Mouse (Mus musculus): ENCODE measurements around the gene Gja4. TPM values are rescaled to one million over a fixed set of nuclear protein-coding genes. Genes with fewer than 3 reads are reported as not detected.

The Gja4 gene
- total and polyA plus RNA-seq, 3 experiments: not detected

GRCm38 (mm10) chr4:127362520-127362919 is 48.7 kb upstream of the Gja4 start:
- DNase-seq (ENCODE audit: extremely low read depth): peak; percentile 20
- TF ChIP-seq MEF2A (IDR thresholded peaks at IDR 0.05; ENCODE audit: borderline replicate concordance, low read depth, low read length) (0 out of 2 replicates have a peak, but pooled peaks have one; percentile 11), BHLHE40 (IDR thresholded peaks at IDR 0.05; ENCODE audit: low read depth, low read length) (0 out of 2 replicates have a peak, but pooled peaks have one; percentile 16), EP300 (IDR thresholded peaks at IDR 0.05; ENCODE audit: low read length) (peak; percentile 46; the same call in 1 of the 2 replicates), PAX5 (IDR thresholded peaks at IDR 0.05; ENCODE audit: low read length) (no peak)
- peaks cover 8% of the 10 kb centered on the region for H3K9me3 ChIP-seq (replicated peaks; ENCODE audit: low read length)
- H3K4me2 ChIP-seq (ENCODE audit: insufficient read depth, low read depth, poor library complexity, severe bottlenecking): 0 out of 2 replicates have a peak overlapping the region, but pooled peaks have one; percentile 2
- no peaks in the 10 kb centered on the region for H3K27me3 ChIP-seq (replicated peaks)
- H3K79me2 ChIP-seq (replicated peaks; ENCODE audit: control insufficient read depth, extremely low read depth, insufficient read depth, poor library complexity, severe bottlenecking): no peaks in the 10 kb centered on the region
- in situ Hi-C loops (cut with MboI; ENCODE audit: low pct_ligation_motif_present, low pct_unique_long_range_greater_than_20kb, low sequenced_read_pairs): loop anchor here (25.0 kb wide), 1 partner anchor 1175 kb away; no protein-coding TSS in a partner anchor
- peaks cover 0 to 22% of the 10 kb centered on the region in 2 experiments; a peak in 2 of 4 replicates for H3K4me1 ChIP-seq (ENCODE audit: control insufficient read depth in 1 of 2, insufficient read depth in 2 of 2)
- H3K4me3 ChIP-seq (replicated peaks in 1 of 3; ENCODE audit: low read depth in 2 of 3, low read length in 2 of 3, poor library complexity in 1 of 3): no peak overlapping the region
- no peak overlapping the region for H3K27ac ChIP-seq (ENCODE audit: insufficient read depth, low read depth)
- dilution Hi-C loops (cut with MboI; ENCODE audit: extremely low pct_ligation_motif_present, extremely low pct_unique_long_range_greater_than_20kb, low sequenced_read_pairs): no loop called here
- H3K9ac ChIP-seq (ENCODE audit: insufficient read depth, low read depth): no peak overlapping the region
- H3K36me3 ChIP-seq (replicated peaks in 1 of 2; ENCODE audit: control insufficient read depth in 1 of 2, insufficient read depth in 1 of 2, low read length in 1 of 2): no peaks in the 10 kb centered on the region

- no peaks in the 10 kb centered on the region for H3K79me2 ChIP-seq (replicated peaks; ENCODE audit: control insufficient read depth, extremely low read depth, insufficient read depth, poor library complexity, severe bottlenecking)
- dilution Hi-C loops (cut with MboI; ENCODE audit: extremely low pct_ligation_motif_present, extremely low pct_unique_long_range_greater_than_20kb, low sequenced_read_pairs): no loop called here
These were observed 44.2 kb upstream of the Gja4 start, which contains the start of gene Gjb5 for GRCm38 (mm10) chr4:127358018-127358417. Gjb5 (minus strand) TSS chr4:127358181.

GRCm38 (mm10) chr4:127354506-127355485 is 41.0 kb upstream of the Gja4 start:
- Histone ChIP-seq H3K9ac (ENCODE audit: insufficient read depth, low read depth) (no peak overlapping the region), H3K27ac (ENCODE audit: insufficient read depth, low read depth) (no peak overlapping the region), H3K4me3 (replicated peaks in 1 of 3; ENCODE audit: low read depth in 2 of 3, low read length in 2 of 3, poor library complexity in 1 of 3) (no peak overlapping the region), H3K27me3 (replicated peaks) (no peaks in the 10 kb centered on the region), H3K79me2 (replicated peaks; ENCODE audit: control insufficient read depth, extremely low read depth, insufficient read depth, poor library complexity, severe bottlenecking) (no peaks in the 10 kb centered on the region), H3K36me3 (replicated peaks in 1 of 2; ENCODE audit: control insufficient read depth in 1 of 2, insufficient read depth in 1 of 2, low read length in 1 of 2) (no peaks in the 10 kb centered on the region), H3K4me1 (ENCODE audit: control insufficient read depth in 1 of 2, insufficient read depth in 2 of 2) (no peaks in the 10 kb centered on the region), H3K4me2 (ENCODE audit: insufficient read depth, low read depth, poor library complexity, severe bottlenecking) (no peak overlapping the region), H3K9me3 (replicated peaks; ENCODE audit: low read length) (peaks cover 11% of the 10 kb centered on the region)
- dilution Hi-C loops (cut with MboI; ENCODE audit: extremely low pct_ligation_motif_present, extremely low pct_unique_long_range_greater_than_20kb, low sequenced_read_pairs) (no loop called here), in situ Hi-C loops (cut with MboI; ENCODE audit: low pct_ligation_motif_present, low pct_unique_long_range_greater_than_20kb, low sequenced_read_pairs) (loop anchor here (25.0 kb wide), 1 partner anchor 1183 kb away; no protein-coding TSS in a partner anchor)
- no peak for TF ChIP-seq CHD2 (IDR thresholded peaks at IDR 0.05; ENCODE audit: low read length)
- no peak for TF ChIP-seq NELFE (IDR thresholded peaks at IDR 0.05; ENCODE audit: low read depth, low read length)
- no peak for TF ChIP-seq E2F4 (IDR thresholded peaks at IDR 0.05; ENCODE audit: insufficient replicate concordance, low read depth, low read length)
- no peak for TF ChIP-seq MEF2A (IDR thresholded peaks at IDR 0.05; ENCODE audit: borderline replicate concordance, low read depth, low read length)
- DNase-seq (ENCODE audit: extremely low read depth): no peak

More at GRCm38 (mm10) chr4:127358018-127358417, 44.2 kb upstream of the Gja4 start, which contains the start of gene Gjb5:
- H3K27me3 ChIP-seq (replicated peaks): no peaks in the 10 kb centered on the region
- peaks cover 11% of the 10 kb centered on the region for H3K9me3 ChIP-seq (replicated peaks; ENCODE audit: low read length)
- no peak within 1 kb of the TSS for H3K4me2 ChIP-seq (ENCODE audit: insufficient read depth, low read depth, poor library complexity, severe bottlenecking)
- TF ChIP-seq HCFC1 (IDR thresholded peaks at IDR 0.05; ENCODE audit: low read depth, low read length) (no peak), TBP (conservative IDR thresholded peaks at IDR 0.05; ENCODE audit: low read depth, low read length) (no peak), CHD2 (IDR thresholded peaks at IDR 0.05; ENCODE audit: low read length) (no peak), PAX5 (IDR thresholded peaks at IDR 0.05; ENCODE audit: low read length) (no peak), MYC (IDR thresholded peaks at IDR 0.05; ENCODE audit: low read depth, low read length) (no peak)
- H3K27ac ChIP-seq (ENCODE audit: insufficient read depth, low read depth): no peak within 1 kb of the TSS
- peaks cover 0 to 6% of the 10 kb centered on the region in 2 experiments; a peak in 1 of 4 replicates for H3K4me1 ChIP-seq (ENCODE audit: control insufficient read depth in 1 of 2, insufficient read depth in 2 of 2)
- no peak within 1 kb of the TSS for H3K9ac ChIP-seq (ENCODE audit: insufficient read depth, low read depth)
- no peaks in the 10 kb centered on the region for H3K36me3 ChIP-seq (replicated peaks in 1 of 2; ENCODE audit: control insufficient read depth in 1 of 2, insufficient read depth in 1 of 2, low read length in 1 of 2)
- no peak within 1 kb of the TSS for H3K4me3 ChIP-seq (replicated peaks in 1 of 3; ENCODE audit: low read depth in 2 of 3, low read length in 2 of 3, poor library complexity in 1 of 3)
- in situ Hi-C loops (cut with MboI; ENCODE audit: low pct_ligation_motif_present, low pct_unique_long_range_greater_than_20kb, low sequenced_read_pairs): loop anchor here (25.0 kb wide), 1 partner anchor 1179 kb away; no protein-coding TSS in a partner anchor
- DNase-seq (ENCODE audit: extremely low read depth): no peak
